Mouse (Mus musculus) embryo, embryonic 11 days (tissue): Measurements from ENCODE around the gene Mtf2.
"Not testable (repeated sequence)": the region's sequence is repeated elsewhere in the genome, so short reads cannot be mapped to it uniquely, and the experiment has no call there.

Experiments used
- DNase-seq: peaks from one replicate; pipeline ENCODE4 v3.0.0-alpha.2; 2015

Mtf2 gene

DNA sequence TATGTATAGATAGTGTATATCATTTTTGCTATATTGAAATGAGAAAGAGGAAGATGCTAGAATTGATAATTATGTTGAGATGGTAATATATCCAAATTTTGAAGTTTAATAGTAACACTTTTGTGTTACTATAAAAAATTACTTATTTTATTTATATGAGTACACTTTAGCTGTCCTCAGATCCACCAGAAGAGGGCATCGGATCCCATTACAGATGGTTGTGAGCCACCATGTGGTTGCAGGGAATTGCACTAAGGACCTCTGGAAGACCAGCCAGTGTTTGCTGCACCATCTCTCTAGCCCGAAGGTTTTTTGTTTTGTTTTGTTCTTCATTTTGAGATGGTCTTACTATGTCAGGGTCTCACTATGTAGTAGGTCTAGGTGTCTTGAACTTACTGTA lies 20.0 kb downstream of the Mtf2 start:
- DNase-seq: no peak

DNA sequence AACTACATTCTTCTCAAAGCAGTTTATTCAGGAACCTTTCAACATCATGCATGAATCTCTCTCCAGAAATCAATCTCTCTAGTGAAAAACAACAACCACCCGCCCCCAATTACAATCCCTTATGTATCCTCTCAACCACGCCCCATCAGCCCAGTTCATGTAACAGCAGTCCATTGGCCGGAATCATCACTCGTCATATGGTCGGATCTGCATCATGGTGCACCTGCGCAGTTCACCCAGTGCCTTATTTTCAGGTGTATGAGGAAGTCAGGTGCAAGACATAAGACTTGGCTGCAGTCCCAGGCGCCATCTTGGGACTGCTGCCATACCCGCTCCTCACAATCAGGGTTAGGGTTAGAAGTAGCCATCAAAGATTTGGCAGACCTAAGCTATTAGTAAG lies 27.3 kb downstream of the Mtf2 start:
- not testable (repeated sequence) for DNase-seq

DNA sequence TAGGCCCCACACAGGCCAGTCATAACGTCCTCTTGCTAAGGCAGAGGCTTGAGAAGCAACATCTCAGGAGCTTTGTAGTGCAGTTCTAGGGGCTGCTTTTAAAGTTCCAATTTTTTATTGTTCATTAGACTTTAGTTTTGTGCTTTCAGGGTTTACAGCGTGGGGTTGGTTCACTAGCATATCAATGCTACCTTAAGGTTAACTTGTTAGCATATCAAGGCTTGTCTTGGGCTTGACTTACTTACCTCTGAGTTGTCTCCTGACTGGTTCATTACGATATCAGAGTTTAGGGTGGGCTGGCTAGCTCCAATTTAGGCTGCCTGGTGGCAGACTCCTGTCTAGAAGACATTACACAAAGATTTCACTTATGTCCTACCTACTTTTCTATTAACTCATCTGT lies 32.2 kb downstream of the Mtf2 start:
- DNase-seq: no peak

DNA sequence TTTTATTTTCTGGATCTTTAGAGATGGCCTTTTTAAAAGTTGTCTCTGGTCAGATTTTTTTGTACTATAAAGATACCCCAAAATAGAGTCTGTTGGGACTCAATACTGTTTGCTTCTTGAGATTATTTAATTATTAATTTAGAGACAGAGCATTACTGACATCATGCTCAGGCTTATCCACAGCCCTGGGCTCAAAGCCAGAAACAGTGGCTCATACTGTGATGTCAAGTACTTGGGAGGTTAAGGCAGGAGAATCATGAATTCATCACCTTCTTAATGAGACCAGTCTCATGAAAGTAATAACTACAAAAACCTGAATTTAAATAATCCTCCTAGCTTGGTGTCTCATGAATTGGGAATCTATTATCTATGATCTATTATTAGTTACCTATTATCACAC lies 34.7 kb downstream of the Mtf2 start:
- no peak for DNase-seq

DNA sequence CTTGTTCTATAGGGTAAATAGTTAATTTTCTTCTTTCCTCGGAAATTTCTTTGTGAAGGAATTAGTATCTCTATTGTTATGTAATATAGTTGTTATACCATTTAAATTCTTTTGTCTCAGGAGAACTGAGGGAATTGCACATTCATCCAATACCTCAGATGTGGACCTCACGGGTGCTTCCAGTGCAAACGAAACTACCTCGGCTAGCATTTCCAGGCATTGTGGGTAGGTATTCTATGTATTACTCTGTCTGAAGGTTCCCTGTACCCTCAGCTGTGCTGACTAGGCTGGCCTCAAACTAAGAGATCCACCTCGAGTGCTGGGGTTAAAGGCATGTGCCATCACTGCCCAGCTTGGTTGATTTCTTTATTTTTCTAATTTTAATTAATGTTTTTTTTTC lies 38.8 kb downstream of the Mtf2 start:
- DNase-seq: no peak

DNA sequence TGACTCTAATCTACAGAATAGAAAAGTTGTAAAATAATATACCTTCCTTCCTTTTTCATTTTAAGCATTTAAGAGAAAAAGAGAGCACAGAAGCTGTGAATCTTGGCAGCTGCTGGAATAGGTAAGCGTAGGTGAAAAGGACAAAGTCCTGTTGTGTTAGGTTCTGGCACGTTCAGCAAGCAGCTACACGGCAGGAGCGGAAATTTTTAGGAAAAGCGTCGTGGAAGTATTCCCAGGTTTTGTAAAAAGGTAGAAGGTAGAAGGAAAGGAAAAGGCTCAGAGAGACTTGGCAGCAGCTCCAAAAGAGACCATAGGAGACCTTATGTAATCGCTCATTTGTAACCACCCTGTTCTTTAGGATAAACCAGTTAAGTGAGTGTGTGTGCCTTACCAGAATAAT lies 43.9 kb downstream of the Mtf2 start:
- no peak for DNase-seq

DNA sequence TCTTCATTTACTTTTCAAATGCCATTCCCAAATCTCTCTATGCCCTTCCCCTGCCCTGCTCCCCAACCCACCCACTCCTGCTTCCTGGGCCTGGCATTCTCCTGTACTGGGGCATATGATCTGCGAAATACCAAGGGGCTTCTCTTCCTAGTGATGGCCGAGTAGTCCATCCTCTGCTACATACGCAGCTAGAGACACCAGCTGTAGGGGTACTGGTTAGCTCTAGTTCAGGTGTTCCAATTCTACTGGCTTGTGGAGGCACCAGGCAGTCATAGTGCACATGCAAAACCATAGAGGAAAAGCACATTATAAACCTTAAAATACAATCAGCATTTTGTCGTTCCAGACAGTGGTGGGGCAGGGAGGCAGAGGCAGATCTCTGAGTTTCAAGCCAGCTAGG lies 52.2 kb downstream of the Mtf2 start:
- no peak for DNase-seq

DNA sequence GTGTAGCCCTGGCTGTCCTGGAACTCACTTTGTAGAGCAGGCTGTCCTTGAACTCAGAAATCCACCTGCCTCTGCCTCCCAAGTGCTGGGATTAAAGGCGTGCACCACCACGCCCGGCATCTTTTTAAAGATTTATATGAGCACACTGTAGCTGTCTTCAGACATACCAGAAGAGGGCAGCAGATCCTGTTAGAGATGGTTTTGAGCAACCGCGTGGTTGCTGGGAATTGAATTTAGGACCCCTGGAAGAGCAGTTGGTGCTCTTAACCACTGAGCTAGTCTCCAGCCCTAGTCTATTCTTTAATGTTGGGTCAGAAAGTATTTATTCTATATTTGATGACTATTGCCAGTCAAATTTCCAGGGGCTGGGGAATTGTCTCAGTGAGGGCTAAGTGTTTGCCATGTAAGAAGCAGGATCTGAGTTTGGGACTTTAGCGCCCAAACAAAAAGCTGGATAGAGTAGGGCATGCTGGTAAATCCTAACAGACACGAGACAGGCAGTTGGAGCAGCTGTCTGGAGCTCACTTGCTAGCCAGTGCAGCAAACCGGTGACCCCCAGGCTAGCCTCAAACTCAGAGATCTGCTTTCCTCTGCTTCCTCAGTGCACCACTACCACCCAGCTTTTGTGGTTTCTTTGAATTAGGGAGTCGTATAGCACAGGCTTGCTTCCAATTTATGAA lies 54.9 kb downstream of the Mtf2 start:
- no peak for DNase-seq

DNA sequence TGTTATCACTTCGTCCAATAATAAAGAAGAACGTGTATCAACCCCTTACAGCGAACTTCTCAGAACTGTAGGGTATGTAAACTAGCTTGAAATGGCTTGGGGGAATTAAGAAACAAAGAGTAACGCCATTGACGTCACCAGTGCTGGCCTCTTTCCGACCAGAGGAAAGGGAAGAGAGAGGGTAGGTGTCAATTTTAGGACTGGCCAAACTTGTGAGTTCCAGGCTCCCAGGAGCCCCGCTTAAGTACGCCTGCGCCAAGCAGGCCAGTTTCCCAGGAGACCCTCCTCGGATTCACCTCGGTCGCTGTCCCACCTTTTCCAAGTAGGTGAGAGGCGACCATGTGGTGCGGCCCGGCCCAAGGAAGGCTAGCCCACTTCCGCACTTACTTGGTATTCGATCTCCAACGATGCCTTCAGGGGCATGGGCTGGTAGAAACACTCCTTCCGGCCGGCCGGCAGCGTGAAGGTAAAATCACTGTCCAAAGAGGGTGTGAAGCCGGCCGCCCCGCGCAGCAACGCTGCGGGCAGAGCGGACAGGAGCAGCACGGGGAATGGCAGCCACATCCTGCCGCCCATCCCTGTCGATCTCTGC lies 66.5 kb downstream of the Mtf2 start:
- peak; percentile 65 for DNase-seq

DNA sequence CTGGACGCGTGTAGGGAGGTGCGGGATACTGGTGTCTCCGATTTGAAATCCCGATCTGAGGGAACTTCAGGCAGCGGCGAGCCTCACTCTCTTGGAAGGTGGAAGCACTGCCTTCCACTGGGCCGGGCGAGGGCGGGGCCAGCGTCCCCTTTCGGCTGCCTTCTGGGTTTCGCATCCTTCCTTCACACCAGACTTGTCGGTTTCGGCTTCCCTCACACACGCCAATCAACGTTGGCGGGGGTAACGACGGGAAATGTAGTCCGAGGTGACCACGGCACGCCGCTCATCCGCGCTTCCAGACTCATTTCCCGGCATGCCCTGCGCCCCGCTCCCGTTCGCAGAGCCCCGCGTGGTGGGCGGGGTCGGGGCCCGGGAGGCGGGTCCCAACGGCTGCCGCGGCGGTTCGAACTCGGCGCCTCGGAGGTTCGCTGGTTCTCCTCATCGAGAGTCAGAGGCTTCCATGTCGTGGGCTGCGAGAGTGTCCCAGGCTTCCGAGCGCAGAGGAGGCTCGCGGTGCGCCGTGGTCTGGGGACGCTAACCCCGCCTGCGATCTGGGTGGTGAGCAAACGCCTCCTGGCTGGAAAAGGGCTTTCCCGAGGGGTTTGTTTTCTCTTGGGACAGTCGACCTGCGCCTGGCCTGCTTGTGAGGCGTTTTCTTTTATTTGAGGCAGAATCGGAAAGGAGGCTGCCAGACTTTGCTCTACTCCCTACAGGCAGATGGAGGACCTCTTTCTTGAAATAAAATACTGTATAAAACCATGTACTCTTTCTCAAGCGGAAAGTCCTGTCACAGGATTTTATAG lies 67.2 kb downstream of the Mtf2 start, which contains the start of the genes Tmed5 and Ccdc18:
TSS of gene Tmed5 (minus strand) at position 180 of the 803 bp plus-strand sequence.
TSS of gene Ccdc18 (plus strand) at position 435 of the 803 bp plus-strand sequence.
- peak; percentile 99 for DNase-seq

DNA sequence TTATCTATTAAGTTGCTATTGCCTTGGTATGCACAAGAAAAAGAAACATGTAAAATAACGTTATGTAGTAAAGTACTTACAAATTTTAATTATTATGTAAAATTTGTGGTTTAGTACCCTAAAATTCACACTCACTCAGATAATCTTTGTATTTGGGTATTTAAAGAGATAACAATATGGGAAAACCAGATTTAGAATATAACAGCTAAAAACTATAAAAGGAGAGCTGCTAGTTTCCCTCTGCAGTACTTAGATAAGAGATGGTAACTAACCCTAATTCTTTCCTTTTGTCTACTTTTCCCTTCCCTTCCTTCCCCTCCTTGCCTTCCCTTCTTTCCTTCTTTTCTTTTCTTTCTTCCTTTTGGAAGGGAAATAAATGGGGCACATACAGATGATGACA lies 87.1 kb downstream of the Mtf2 start:
- no peak for DNase-seq
